Mouse (Mus musculus) hindbrain, embryonic 16.5 days (tissue): ENCODE measurements around the gene Ppip5k2. TPM values are rescaled to one million over a fixed set of nuclear protein-coding genes. Genes with fewer than 3 reads are reported as not detected.

ENCODE experiments used
- ATAC-seq: fragments of 200-750 bp; cut with Nextera tagmentation; 2 replicates; pipeline ENCODE4 v1.8.0; 2017; ENCODE audit warnings: moderate TSS enrichment, moderate library complexity
- H3K27ac ChIP-seq: fragments of 300-500 bp; sonication (generic); 2 replicates; pipeline ENCODE4 v1.5.1; 2014; ENCODE audit warnings: low read depth, mild to moderate bottlenecking, control low read depth, low read length, moderate library complexity
- H3K27me3 ChIP-seq: fragments of 300-500 bp; sonication (generic); replicated peaks from 2 replicates; pipeline ENCODE4 v1.6.1; 2014; ENCODE audit warnings: low read length; ENCODE audit not compliant: control insufficient read depth, insufficient read depth
- H3K36me3 ChIP-seq: fragments of 300-500 bp; sonication (generic); 2 replicates; pipeline ENCODE4 v1.6.1; 2014; ENCODE audit warnings: mild to moderate bottlenecking, low read length, moderate library complexity, mixed read lengths; ENCODE audit not compliant: control insufficient read depth, insufficient read depth
- H3K4me1 ChIP-seq: fragments of 300-500 bp; sonication (generic); 2 replicates; pipeline ENCODE4 v1.6.1; 2014; ENCODE audit warnings: low read depth, low read length; ENCODE audit not compliant: control insufficient read depth, insufficient read depth
- H3K4me2 ChIP-seq: fragments of 300-500 bp; sonication (generic); 2 replicates; pipeline ENCODE4 v1.6.1; 2014; ENCODE audit warnings: mild to moderate bottlenecking, low read length, control low read depth, moderate library complexity
- H3K4me3 ChIP-seq: fragments of 300-500 bp; sonication (generic); 2 replicates; pipeline ENCODE4 v1.5.1; 2014; ENCODE audit warnings: mild to moderate bottlenecking, low read length, control low read depth, moderate library complexity
- H3K9ac ChIP-seq: fragments of 300-500 bp; sonication (generic); 2 replicates; pipeline ENCODE4 v1.6.1; 2014; ENCODE audit warnings: low read depth, mild to moderate bottlenecking, control low read depth, low read length, moderate library complexity
- H3K9me3 ChIP-seq: fragments of 300-500 bp; sonication (generic); 2 replicates; pipeline ENCODE4 v1.6.1; 2014; ENCODE audit warnings: mild to moderate bottlenecking, low read length, moderate library complexity; ENCODE audit not compliant: control insufficient read depth
- WGBS: fragments of 180-500 bp; shearing (Covaris S2); extraction: QIAGEN DNeasy Blood & Tissue Kit; methylation state at CpG from one replicate; pipeline ENCODE4 v1.1.7; 2014; 5-methylcytosine and 5-hydroxymethylcytosine counted together
- polyA plus RNA-seq: library from polyadenylated mRNA; unstranded; fragments of >200 nt; fragmentation: Nextera tagmentation; extraction: Ambion mirVana; gene quantifications from 2 replicates; pipeline ENCODE4 v1.2.1, GENCODE M21; 2015

The Ppip5k2 gene
- polyA plus RNA-seq, 1 experiment from 2014 or later, result 45.5 TPM

DNA sequence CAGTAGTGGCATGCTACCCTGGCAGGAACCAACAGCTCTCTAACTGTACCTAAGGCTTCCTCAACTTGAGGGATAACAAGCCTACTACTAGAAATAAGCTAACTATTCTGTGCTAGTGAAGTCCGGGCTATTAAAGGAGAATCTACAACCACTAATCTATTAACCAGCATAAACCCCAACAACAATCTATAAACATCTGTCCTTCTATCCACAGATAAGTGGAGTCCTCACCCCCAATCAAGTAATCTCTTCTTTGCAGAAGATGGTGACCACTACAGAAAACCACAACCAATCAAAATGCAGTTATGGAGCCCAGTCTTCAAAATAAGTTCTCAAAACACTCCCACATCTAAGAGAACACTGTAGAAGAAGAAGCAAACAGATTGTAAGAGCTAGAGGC lies 27.1 kb downstream of the Ppip5k2 start:
- peaks cover 25% of the 10 kb centered on the region for H3K36me3 ChIP-seq

DNA sequence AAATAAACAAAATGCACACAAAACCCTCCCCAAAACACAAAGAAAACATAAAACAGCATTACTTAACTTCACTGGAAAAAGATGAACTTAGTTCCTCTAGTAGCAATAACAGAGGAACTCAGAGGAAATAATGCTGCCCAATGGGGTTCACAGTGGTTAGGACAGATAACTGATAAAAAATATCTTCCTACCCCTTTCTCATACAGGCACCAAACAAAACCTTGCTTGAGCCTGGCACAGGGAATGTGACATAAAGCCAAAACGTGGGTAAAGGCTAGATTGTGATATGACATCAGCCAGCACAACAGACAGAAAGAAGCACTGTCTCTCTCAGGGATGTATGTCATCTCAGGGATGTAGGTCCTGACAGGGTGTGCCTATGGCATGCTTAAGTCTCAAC lies 40.9 kb downstream of the Ppip5k2 start:
- Histone ChIP-seq H3K27ac (no peak overlapping the region), H3K9me3 (no peaks in the 10 kb centered on the region), H3K4me2 (no peak overlapping the region), H3K9ac (no peak overlapping the region), H3K4me1 (no peaks in the 10 kb centered on the region), H3K36me3 (peaks cover 14% of the 10 kb centered on the region), H3K27me3 (no peaks in the 10 kb centered on the region), H3K4me3 (no peak overlapping the region)
- 77% methylated on average over 1 of the region's 1 CpGs for WGBS
- no peak for ATAC-seq

More for the DNA sequence above, 27.1 kb downstream of the Ppip5k2 start:
- Histone ChIP-seq H3K4me1 (no peaks in the 10 kb centered on the region), H3K27me3 (no peaks in the 10 kb centered on the region), H3K4me3 (no peak overlapping the region), H3K9ac (no peak overlapping the region), H3K27ac (no peak overlapping the region), H3K9me3 (no peaks in the 10 kb centered on the region), H3K4me2 (no peak overlapping the region)
- no peak for ATAC-seq
- WGBS, result 97% methylated on average over 1 of the region's 1 CpGs

DNA sequence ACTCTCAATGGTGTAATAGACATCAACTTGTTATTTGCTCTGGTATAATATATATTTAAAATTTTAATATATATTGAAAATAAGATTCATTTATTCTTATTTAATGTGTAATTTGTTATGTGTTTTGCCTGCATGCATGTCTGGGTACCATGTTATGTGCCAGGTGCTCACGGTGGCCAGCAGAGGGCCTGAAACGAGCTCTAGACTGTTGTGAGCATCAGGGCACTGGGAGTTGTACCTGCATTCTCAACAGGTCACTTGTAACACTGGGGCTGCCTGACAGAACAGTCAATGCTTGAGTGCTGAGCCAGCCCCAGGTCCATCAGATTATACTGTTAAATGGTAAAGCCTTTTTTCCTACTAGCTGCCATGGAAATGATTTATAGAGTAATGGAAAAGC lies 43.5 kb downstream of the Ppip5k2 start:
- peak; percentile 63; the same call in 1 of the 2 replicates for ATAC-seq
- H3K4me3 ChIP-seq, result no peak overlapping the region
- WGBS, result 74% methylated on average over 2 of the region's 2 CpGs

DNA sequence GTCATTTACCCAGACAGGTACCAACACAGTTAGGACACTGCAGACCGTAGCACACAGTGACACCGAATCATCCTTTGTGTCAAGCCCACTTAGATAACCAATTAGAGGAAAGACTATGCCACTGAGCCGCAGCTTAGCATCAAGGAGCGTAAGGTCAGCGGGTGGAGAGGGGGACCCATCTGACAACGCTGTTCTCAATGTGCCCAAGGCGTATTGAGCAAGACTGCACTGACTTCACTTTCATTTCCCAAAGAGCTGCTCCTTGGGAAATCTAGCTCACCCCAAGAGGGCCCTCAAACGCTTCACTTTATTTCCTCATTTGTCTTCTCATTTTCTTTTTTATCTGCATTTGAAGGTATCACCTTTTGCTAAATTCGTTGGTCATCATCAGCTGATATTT lies 51.8 kb downstream of the Ppip5k2 start:
- H3K4me1 ChIP-seq, result no peaks in the 10 kb centered on the region
- no peaks in the 10 kb centered on the region for H3K27me3 ChIP-seq
- 84% methylated on average over 9 of the region's 9 CpGs for WGBS
- no peak overlapping the region for H3K27ac ChIP-seq
- no peak overlapping the region for H3K4me2 ChIP-seq
- ATAC-seq, result no peak
- no peak overlapping the region for H3K4me3 ChIP-seq
- peaks cover 18% of the 10 kb centered on the region for H3K36me3 ChIP-seq
- H3K9ac ChIP-seq, result no peak overlapping the region
- no peaks in the 10 kb centered on the region for H3K9me3 ChIP-seq

More for the DNA sequence above, 43.5 kb downstream of the Ppip5k2 start:
- no peaks in the 10 kb centered on the region for H3K4me1 ChIP-seq
- H3K27me3 ChIP-seq, result no peaks in the 10 kb centered on the region
- H3K9me3 ChIP-seq, result no peaks in the 10 kb centered on the region
- no peak overlapping the region for H3K27ac ChIP-seq
- H3K9ac ChIP-seq, result no peak overlapping the region
- H3K36me3 ChIP-seq, result peaks cover 14% of the 10 kb centered on the region
- H3K4me2 ChIP-seq, result no peak overlapping the region

DNA sequence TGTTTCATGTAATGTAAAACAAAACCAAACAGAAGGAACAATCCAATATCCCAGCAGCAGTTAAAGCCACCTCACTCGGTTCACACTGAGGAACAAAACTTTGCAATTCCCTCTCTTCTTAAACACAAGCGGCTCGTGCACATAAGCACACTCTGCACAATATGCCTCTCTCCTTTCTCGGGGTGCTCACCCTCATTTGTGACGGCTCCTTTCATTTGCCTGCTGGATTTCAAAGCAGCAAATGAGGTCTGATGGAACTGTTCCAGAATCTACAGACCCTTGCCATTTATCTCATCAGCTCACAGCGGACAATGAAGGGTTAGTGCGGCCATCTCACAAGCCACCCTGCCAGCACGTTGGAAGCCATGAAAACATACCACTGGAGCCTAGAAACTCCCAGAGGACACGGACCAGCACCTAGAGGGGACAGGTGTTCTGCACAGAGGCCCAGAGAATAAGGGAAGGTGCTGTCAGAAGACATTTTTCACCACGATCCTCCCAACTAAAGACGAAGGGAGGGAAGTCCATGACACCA lies 55.8 kb downstream of the Ppip5k2 start:
- no peaks in the 10 kb centered on the region for H3K9me3 ChIP-seq
- no peaks in the 10 kb centered on the region for H3K27me3 ChIP-seq
- ATAC-seq, result no peak
- no peak overlapping the region for H3K4me3 ChIP-seq
- peaks cover 23% of the 10 kb centered on the region for H3K36me3 ChIP-seq
- no peak overlapping the region for H3K9ac ChIP-seq
- H3K4me2 ChIP-seq, result no peak overlapping the region
- 65% methylated on average over 11 of the region's 11 CpGs for WGBS
- no peaks in the 10 kb centered on the region for H3K4me1 ChIP-seq
- no peak overlapping the region for H3K27ac ChIP-seq

DNA sequence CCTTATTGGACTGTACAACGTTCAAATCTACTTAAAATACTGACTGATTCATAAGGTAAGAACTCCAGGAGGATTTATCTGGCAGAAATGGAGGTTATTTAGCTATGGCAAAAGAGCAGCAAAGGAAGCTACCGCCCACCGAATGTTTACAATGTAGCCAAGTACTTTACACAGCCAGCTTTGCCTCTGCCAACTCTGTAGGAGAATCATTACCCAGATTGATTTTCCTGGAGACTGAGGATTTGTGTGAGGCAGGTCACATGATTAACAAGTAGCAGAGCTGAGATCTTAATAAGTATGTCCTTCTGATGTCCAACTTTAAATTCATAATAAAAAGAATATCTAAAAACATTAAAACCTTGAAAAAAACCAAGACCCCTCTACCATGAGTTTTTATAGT lies 59.7 kb downstream of the Ppip5k2 start:
- no peaks in the 10 kb centered on the region for H3K27me3 ChIP-seq
- no peak overlapping the region for H3K9ac ChIP-seq
- H3K4me3 ChIP-seq, result no peak overlapping the region
- no peak overlapping the region for H3K4me2 ChIP-seq
- 79% methylated on average over 3 of the region's 3 CpGs for WGBS
- H3K36me3 ChIP-seq, result peaks cover 24% of the 10 kb centered on the region
- no peaks in the 10 kb centered on the region for H3K9me3 ChIP-seq
- no peaks in the 10 kb centered on the region for H3K4me1 ChIP-seq
- no peak for ATAC-seq
- no peak overlapping the region for H3K27ac ChIP-seq

DNA sequence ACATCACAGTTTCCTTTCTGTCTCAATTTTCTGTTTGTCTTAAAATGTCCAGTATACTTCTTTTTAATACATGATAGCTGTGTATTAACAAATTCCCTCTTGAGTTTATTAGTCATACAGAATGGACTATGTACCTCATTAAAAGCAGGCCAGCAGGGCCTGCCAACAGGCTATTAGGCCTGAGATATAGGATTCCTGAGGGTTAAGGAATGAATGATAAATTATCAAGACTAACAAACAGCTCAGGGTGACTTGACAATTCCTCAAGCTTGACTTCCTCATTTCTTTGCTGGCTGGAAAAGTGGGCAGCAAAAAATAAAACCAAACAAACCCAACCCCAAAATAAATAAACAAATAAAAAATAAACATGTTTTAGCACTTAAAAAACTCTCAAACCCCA lies 64.8 kb downstream of the Ppip5k2 start:
- Histone ChIP-seq H3K4me2 (no peak overlapping the region), H3K27ac (no peak overlapping the region), H3K4me3 (no peak overlapping the region), H3K4me1 (no peaks in the 10 kb centered on the region), H3K9ac (no peak overlapping the region), H3K36me3 (peaks cover 16% of the 10 kb centered on the region), H3K9me3 (no peaks in the 10 kb centered on the region), H3K27me3 (no peaks in the 10 kb centered on the region)
- ATAC-seq, result no peak

DNA sequence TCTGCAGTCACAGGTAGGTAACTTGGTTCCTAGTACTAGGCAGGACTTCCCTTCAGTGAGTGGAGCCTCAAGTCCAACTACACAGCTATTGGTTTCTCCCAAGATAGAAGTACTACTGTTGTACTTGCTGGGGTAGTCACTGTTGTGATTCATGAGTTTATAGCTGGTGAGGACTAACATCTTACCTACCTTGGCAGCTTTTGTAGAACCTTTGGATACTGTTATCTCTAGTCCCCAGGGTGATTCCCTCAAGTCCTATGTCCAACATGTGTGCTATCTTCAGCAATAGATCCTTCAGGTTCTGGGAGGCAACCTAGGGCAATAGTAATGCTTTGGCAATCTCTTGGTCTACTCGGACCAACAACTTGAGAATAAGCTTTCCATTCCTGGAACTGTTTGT lies 65.6 kb downstream of the Ppip5k2 start:
- WGBS, result 96% methylated on average over 1 of the region's 1 CpGs
- H3K27me3 ChIP-seq, result no peaks in the 10 kb centered on the region
- ATAC-seq, result no peak
- no peak overlapping the region for H3K4me3 ChIP-seq
- H3K27ac ChIP-seq, result no peak overlapping the region
- no peaks in the 10 kb centered on the region for H3K4me1 ChIP-seq
- H3K9me3 ChIP-seq, result no peaks in the 10 kb centered on the region
- H3K4me2 ChIP-seq, result no peak overlapping the region
- no peak overlapping the region for H3K9ac ChIP-seq
- H3K36me3 ChIP-seq, result peaks cover 16% of the 10 kb centered on the region

DNA sequence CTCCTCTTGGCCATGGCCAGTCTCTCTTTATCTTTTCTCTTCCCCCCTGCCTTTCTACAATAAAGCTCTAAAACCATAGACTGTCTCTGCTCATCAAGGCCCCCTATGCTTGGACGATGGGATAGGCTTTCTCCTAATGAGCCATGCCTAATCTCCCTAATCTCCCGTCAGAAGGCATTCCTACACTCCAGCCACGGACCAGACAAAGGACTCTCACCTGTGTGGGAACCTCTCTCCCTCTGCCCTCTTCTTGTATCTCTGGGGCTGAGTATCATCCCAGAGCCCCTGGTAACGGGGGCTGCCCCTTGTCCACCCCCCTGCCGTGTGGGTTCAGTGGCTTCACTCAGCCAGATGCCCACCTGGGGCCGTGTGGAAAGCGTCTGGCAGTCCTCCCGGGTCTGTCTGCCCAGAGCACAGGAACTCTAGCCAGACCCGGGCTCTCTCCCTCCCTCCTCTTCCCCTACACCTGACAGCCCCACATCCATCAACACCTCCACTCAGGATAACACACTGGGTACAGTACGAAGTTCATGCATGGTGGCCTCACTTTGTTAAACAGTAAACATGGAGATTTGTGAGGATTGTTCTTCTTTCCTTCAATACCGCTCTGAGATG lies 71.1 kb downstream of the Ppip5k2 start:
- H3K9me3 ChIP-seq, result no peaks in the 10 kb centered on the region
- no peak overlapping the region for H3K27ac ChIP-seq
- 15% methylated on average over 11 of the region's 11 CpGs for WGBS
- 0 out of 2 replicates have a peak, but pooled peaks cover 1% of the 10 kb centered on the region for H3K36me3 ChIP-seq
- H3K9ac ChIP-seq, result no peak overlapping the region
- ATAC-seq, result peak; percentile 78
- H3K27me3 ChIP-seq, result no peaks in the 10 kb centered on the region
- H3K4me1 ChIP-seq, result no peaks in the 10 kb centered on the region
- no peak overlapping the region for H3K4me2 ChIP-seq
- H3K4me3 ChIP-seq, result no peak overlapping the region
